Mouse (Mus musculus): ENCODE measurements around the gene Epha6.

GRCm38 (mm10) chr16:60468200-60468785 is 137.0 kb downstream of the Epha6 start:
- TF ChIP-seq CTCF (IDR thresholded peaks at IDR 0.05; ENCODE audit: control insufficient read depth, insufficient read depth, insufficient read length) (no peak), CEBPB (IDR thresholded peaks at IDR 0.05; ENCODE audit: low read depth) (no peak)

Data from C2C12 (cell line).